ENCODE assay signal across 1 mouse cellular context in genomic region chr7:28545891-28546210, GRCm38 (mm10).
TF ChIP-seq lines count a peak whose summit lies in the region.

No protein-coding gene starts in this region.

TF ChIP-seq in CH12.LX, 34 proteins besides CTCF, POLR2A, EP300 and RAD21:
- TF ChIP-seq HCFC1 (IDR thresholded peaks at IDR 0.05; ENCODE audit: low read depth, low read length) = no peak
- no peak for TF ChIP-seq TBP (conservative IDR thresholded peaks at IDR 0.05; ENCODE audit: low read depth, low read length)
- peak; percentile 70 for TF ChIP-seq ZKSCAN1 (IDR thresholded peaks at IDR 0.05; ENCODE audit: borderline replicate concordance, low read depth, low read length)
- TF ChIP-seq PAX5 (IDR thresholded peaks at IDR 0.05; ENCODE audit: low read length) = no peak
- no peak for TF ChIP-seq E2F4 (IDR thresholded peaks at IDR 0.05; ENCODE audit: insufficient replicate concordance, low read depth, low read length)
- TF ChIP-seq ZNF384 (IDR thresholded peaks at IDR 0.05; ENCODE audit: low read depth, low read length) = no peak
- TF ChIP-seq NELFE (IDR thresholded peaks at IDR 0.05; ENCODE audit: low read depth, low read length) = no peak
